Mouse (Mus musculus) lung, embryonic 16.5 days (tissue): Measurements from ENCODE around the gene Clec2g. TPM values are rescaled to one million over a fixed set of nuclear protein-coding genes. Genes with fewer than 3 reads are reported as not detected.
A peak's percentile ranks its signal among the peaks of the same experiment; 100 is the strongest.
"Not testable (repeated sequence)": the region's sequence is repeated elsewhere in the genome, so short reads cannot be mapped to it uniquely, and the experiment has no call there.

Experiments used
- ATAC-seq: fragments of 200-750 bp; cut with Nextera tagmentation; 2 replicates; pipeline ENCODE4 v1.8.0; 2017; ENCODE audit warnings: low read depth, mild to moderate bottlenecking, moderate library complexity
- H3K27ac ChIP-seq: fragments of 300-500 bp; sonication (generic); 2 replicates; pipeline ENCODE4 v1.5.1; 2014; ENCODE audit warnings: mild to moderate bottlenecking, control low read depth, low read length
- H3K27me3 ChIP-seq: fragments of 300-500 bp; sonication (generic); 2 replicates; pipeline ENCODE4 v1.6.1; 2014; ENCODE audit warnings: low read depth, low read length, mixed read lengths; ENCODE audit not compliant: control insufficient read depth, insufficient read depth
- H3K36me3 ChIP-seq: fragments of 300-500 bp; sonication (generic); 2 replicates; pipeline ENCODE4 v1.6.1; 2014; ENCODE audit warnings: low read length; ENCODE audit not compliant: control insufficient read depth, insufficient read depth
- H3K4me1 ChIP-seq: fragments of 300-500 bp; sonication (generic); replicated peaks from 2 replicates; pipeline ENCODE4 v1.6.1; 2014; ENCODE audit warnings: low read length, mixed read lengths; ENCODE audit not compliant: control insufficient read depth, insufficient read depth
- H3K4me2 ChIP-seq: fragments of 300-500 bp; sonication (generic); 2 replicates; pipeline ENCODE4 v1.6.1; 2014; ENCODE audit warnings: low read depth, low read length, control low read depth
- H3K4me3 ChIP-seq: fragments of 300-500 bp; sonication (generic); 2 replicates; pipeline ENCODE4 v1.5.1; 2014; ENCODE audit warnings: mild to moderate bottlenecking, low read length, control low read depth
- H3K9ac ChIP-seq: fragments of 300-500 bp; sonication (generic); 2 replicates; pipeline ENCODE4 v1.6.1; 2014; ENCODE audit warnings: low read length, control low read depth
- H3K9me3 ChIP-seq: fragments of 300-500 bp; sonication (generic); 2 replicates; pipeline ENCODE4 v1.6.1; 2016; ENCODE audit warnings: low read length; ENCODE audit not compliant: control insufficient read depth
- WGBS: fragments of 180-500 bp; shearing (Covaris S2); extraction: QIAGEN DNeasy Blood & Tissue Kit; methylation state at CpG from one replicate; pipeline ENCODE4 v1.1.7; 2014; 5-methylcytosine and 5-hydroxymethylcytosine counted together
- polyA plus RNA-seq: library from polyadenylated mRNA; unstranded; fragments of >200 nt; fragmentation: Nextera tagmentation; extraction: Ambion mirVana; gene quantifications from 2 replicates; pipeline ENCODE4 v1.2.1, GENCODE M21; 2015

Clec2g gene
- polyA plus RNA-seq, 1 experiment from 2014 or later = not detected

DNA sequence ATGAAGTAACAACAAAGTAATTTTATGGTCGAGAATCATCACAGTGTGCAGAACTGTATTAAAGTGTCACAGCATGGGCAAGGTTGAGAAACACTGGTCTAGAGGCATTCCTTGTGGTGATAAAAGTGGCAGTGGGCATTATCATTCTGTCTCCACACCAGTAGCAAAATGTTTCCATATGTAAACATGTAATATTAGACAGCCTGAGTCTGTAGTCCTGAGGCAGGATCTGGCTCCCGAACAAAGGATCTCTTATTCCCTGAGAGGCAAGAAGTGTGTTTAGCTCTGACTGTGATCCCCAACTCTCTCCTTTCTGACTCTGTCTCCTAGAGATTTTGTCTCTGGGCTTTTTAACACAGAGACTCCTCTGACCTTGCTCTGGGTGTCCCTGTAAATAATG is 1.1 kb upstream of the Clec2g start:
- no peaks in the 10 kb centered on the region for H3K4me1 ChIP-seq
- 0 out of 2 replicates have a peak overlapping the region, but pooled peaks have one; percentile 29 for H3K27ac ChIP-seq
- no peaks in the 10 kb centered on the region for H3K36me3 ChIP-seq
- no peak overlapping the region for H3K4me3 ChIP-seq
- H3K4me2 ChIP-seq = no peak overlapping the region
- peak; percentile 45; the same call in 1 of the 2 replicates for ATAC-seq
- 22% methylated on average over 2 of the region's 2 CpGs for WGBS
- H3K9ac ChIP-seq = no peak overlapping the region
- no peaks in the 10 kb centered on the region for H3K9me3 ChIP-seq
- H3K27me3 ChIP-seq = no peaks in the 10 kb centered on the region

DNA sequence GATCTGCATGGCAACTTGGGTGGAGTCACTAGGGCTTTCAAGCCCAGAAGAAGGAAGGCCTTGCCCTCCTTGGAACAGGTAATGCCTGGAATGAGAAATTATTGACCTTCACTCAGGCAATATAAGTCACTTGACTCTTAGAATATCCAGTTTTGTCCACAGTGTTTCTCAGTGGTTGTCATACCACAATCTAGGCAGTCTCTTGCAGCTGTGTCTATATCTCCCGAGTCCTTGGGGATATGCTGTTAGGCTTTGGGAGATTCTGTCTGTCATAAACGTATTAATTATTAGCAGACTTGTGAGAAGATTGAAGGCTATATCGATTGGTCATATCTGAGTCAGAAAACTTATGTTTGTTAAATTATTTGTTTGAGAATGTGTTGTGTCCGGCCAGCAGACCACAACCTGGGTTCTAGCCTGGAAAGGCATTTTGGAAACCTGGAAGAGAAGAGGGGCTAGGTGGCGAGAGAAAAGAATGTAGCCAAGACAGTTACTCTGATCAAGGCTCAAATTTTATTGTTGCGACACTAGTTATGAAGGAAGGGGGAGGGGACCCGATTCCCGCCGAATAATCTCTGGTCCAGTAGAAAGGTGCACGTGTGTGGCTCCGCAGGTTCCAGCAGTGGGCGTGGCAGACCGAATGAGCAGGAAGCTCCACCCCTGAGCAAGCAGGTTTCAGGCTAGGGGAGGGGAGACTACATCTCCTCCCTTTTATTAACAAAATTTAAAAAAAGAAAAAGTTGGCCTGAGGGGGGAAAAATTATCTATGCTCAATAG is 1.9 kb downstream of the Clec2g start:
- ATAC-seq, H3K27ac ChIP-seq, H3K27me3 ChIP-seq, H3K9ac ChIP-seq, H3K4me3 ChIP-seq, H3K36me3 ChIP-seq, H3K4me1 ChIP-seq, H3K4me2 ChIP-seq, H3K9me3 ChIP-seq: not testable (repeated sequence)
- 86% methylated on average over 4 of the region's 13 CpGs for WGBS

- H3K36me3 ChIP-seq = no peaks in the 10 kb centered on the region
- 72% methylated on average over 5 of the region's 5 CpGs for WGBS
- no peaks in the 10 kb centered on the region for H3K4me1 ChIP-seq
- ATAC-seq = no peak
- no peak overlapping the region for H3K4me3 ChIP-seq
- no peak overlapping the region for H3K4me2 ChIP-seq
- H3K9ac ChIP-seq = no peak overlapping the region
- peaks cover 5% of the 10 kb centered on the region for H3K9me3 ChIP-seq
- H3K27me3 ChIP-seq = no peaks in the 10 kb centered on the region
- no peak overlapping the region for H3K27ac ChIP-seq
Measured at GRCm38 (mm10) chr6:128941646-128942421, 7.7 kb downstream of the Clec2g start.

DNA sequence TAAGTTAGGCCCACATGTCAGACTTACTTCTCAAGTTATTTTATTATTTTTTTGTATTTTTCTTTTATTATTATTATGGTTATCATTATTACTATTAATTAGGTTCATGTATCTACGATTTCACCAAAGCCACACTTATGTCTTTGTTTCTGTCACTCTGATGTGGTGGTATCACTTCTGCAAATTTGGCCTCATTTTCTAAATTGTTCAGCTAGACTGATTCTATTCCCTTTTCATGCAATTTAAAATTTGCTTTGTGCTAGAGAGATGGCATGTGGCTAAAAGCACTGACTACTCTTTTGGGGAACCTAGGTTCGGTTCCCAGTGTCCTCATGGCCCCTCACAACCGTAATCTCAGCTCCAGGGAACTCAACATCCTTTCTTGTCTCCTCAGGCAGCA is 11.4 kb downstream of the Clec2g start:
- no peaks in the 10 kb centered on the region for H3K4me1 ChIP-seq
- peaks cover 5% of the 10 kb centered on the region for H3K9me3 ChIP-seq
- H3K27me3 ChIP-seq = no peaks in the 10 kb centered on the region
- H3K4me3 ChIP-seq = no peak overlapping the region
- WGBS = 83% methylated on average over 3 of the region's 3 CpGs
- H3K36me3 ChIP-seq = no peaks in the 10 kb centered on the region
- H3K9ac ChIP-seq = no peak overlapping the region
- no peak overlapping the region for H3K27ac ChIP-seq
- no peak overlapping the region for H3K4me2 ChIP-seq
- ATAC-seq = no peak

- 70% methylated on average over 1 of the region's 1 CpGs for WGBS
- no peak overlapping the region for H3K9ac ChIP-seq
- ATAC-seq = no peak
Measured at GRCm38 (mm10) chr6:128961110-128961509, 26.9 kb downstream of the Clec2g start.

GRCm38 (mm10) chr6:128962108-128962507 is 27.9 kb downstream of the Clec2g start:
- H3K9me3 ChIP-seq, H3K4me1 ChIP-seq, H3K4me2 ChIP-seq, H3K27ac ChIP-seq, H3K4me3 ChIP-seq, H3K9ac ChIP-seq, H3K27me3 ChIP-seq, ATAC-seq, H3K36me3 ChIP-seq: not testable (repeated sequence)
- 54% methylated on average over 2 of the region's 2 CpGs for WGBS

More at GRCm38 (mm10) chr6:128961110-128961509, 26.9 kb downstream of the Clec2g start:
- no peaks in the 10 kb centered on the region for H3K27me3 ChIP-seq
- no peaks in the 10 kb centered on the region for H3K4me1 ChIP-seq
- H3K4me2 ChIP-seq = no peak overlapping the region
- H3K9me3 ChIP-seq = no peaks in the 10 kb centered on the region
- no peak overlapping the region for H3K27ac ChIP-seq
- no peak overlapping the region for H3K4me3 ChIP-seq
- no peaks in the 10 kb centered on the region for H3K36me3 ChIP-seq

GRCm38 (mm10) chr6:128964519-128964918 is 30.3 kb downstream of the Clec2g start:
- Histone ChIP-seq H3K4me3 (no peak overlapping the region), H3K9ac (no peak overlapping the region), H3K4me1 (no peaks in the 10 kb centered on the region), H3K27me3 (no peaks in the 10 kb centered on the region), H3K36me3 (no peaks in the 10 kb centered on the region), H3K4me2 (no peak overlapping the region), H3K9me3 (no peaks in the 10 kb centered on the region), H3K27ac (no peak overlapping the region)
- ATAC-seq = no peak

DNA sequence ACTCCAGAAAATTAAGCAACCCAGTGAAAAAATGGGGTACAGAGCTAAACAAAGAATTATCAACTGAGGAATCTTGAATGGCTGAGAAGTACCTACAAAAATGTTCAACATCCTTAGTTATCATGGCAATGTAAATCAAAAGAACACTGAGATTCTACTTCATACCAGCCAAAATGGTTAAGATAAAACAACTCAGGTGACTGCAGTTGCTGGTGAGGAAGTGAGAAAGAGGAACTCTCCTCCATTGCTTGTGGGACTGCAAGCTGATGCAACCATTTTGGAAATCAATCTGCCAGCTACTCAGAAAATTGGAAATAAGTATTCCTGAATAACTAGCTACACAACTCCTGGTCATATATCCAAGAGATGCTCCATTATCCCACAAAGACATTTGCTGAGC is 34.3 kb downstream of the Clec2g start:
- no peaks in the 10 kb centered on the region for H3K36me3 ChIP-seq
- no peak overlapping the region for H3K4me2 ChIP-seq
- no peaks in the 10 kb centered on the region for H3K27me3 ChIP-seq
- H3K4me3 ChIP-seq = no peak overlapping the region
- ATAC-seq = no peak
- no peaks in the 10 kb centered on the region for H3K9me3 ChIP-seq
- H3K9ac ChIP-seq = no peak overlapping the region
- no peak overlapping the region for H3K27ac ChIP-seq
- H3K4me1 ChIP-seq = no peaks in the 10 kb centered on the region

- 63% methylated on average over 1 of the region's 1 CpGs for WGBS
- ATAC-seq = no peak
Measured at GRCm38 (mm10) chr6:128969741-128970140, 35.6 kb downstream of the Clec2g start.

More at GRCm38 (mm10) chr6:128969741-128970140, 35.6 kb downstream of the Clec2g start:
- Histone ChIP-seq H3K27ac (no peak overlapping the region), H3K4me1 (no peaks in the 10 kb centered on the region), H3K36me3 (no peaks in the 10 kb centered on the region), H3K27me3 (no peaks in the 10 kb centered on the region), H3K4me2 (no peak overlapping the region), H3K9me3 (no peaks in the 10 kb centered on the region), H3K9ac (no peak overlapping the region), H3K4me3 (no peak overlapping the region)
